Mouse (Mus musculus) stomach, postnatal 0 days (tissue): ENCODE measurements at regions not wholly inside any gene's neighbourhood (a gene's known extent, or its start where the extent isn't known, plus 50 kb on each side); places are given as distances from the start of the nearest gene placed in this dataset.

Experiments used
- CTCF ChIP-seq: IDR thresholded peaks from 2 replicates; pipeline ENCODE4 v1.5.1; 2016; ENCODE audit warnings: antibody characterized with exemption, low read depth, mild to moderate bottlenecking, moderate library complexity
- EP300 ChIP-seq: optimal IDR thresholded peaks from 2 replicates; pipeline ENCODE3; 2016; ENCODE audit warnings: antibody characterized with exemption

DNA sequence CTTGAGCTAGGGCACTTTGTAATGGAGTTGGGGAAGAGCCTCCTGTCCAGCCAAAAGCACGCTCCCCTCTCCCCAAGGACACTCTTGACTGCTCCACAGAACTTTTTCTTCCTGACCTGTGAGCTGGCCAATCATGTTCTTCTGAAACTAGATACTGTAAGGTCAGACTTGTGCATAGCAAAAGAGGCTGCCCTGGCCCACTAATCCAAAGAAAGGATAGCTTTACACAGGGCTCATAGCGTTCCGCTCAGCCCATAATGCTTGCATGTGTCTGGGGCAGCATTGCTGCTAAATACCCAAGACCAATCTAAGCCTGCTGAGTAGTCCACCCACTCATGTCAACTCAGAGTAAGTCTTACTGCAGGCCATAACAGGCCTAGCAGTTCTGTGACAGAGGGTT lies 189.0 kb upstream of the Egflam start:
- TF ChIP-seq EP300, result no peak
- no peak for TF ChIP-seq CTCF
